Mouse (Mus musculus) CH12.LX (cell line): ENCODE measurements around the gene Gm26938. TPM values are rescaled to one million over a fixed set of nuclear protein-coding genes. Genes with fewer than 3 reads are reported as not detected.

Source experiments
- DNase-seq: peaks from one replicate; pipeline ENCODE4 v3.0.0-alpha.2; 2013; ENCODE audit errors: extremely low read depth
- H3K27ac ChIP-seq: 2 replicates; pipeline ENCODE4 v1.5.1; 2012; ENCODE audit warnings: low read depth, mild to moderate bottlenecking, control low read depth, moderate library complexity; ENCODE audit not compliant: insufficient read depth
- H3K27me3 ChIP-seq: replicated peaks from 2 replicates; pipeline ENCODE3; 2012; ENCODE audit warnings: inconsistent platforms
- H3K36me3 ChIP-seq, 2 experiments: replicated peaks in 1 of 2; 2 replicates each; pipeline versions ENCODE3 to v1.6.1; 2012; ENCODE audit warnings: inconsistent platforms in 1 of 2, low read length in 1 of 2, mild to moderate bottlenecking in 1 of 2, mixed read lengths in 1 of 2, moderate library complexity in 1 of 2; ENCODE audit not compliant: control insufficient read depth in 1 of 2, insufficient read depth in 1 of 2
- H3K4me1 ChIP-seq, 2 experiments: 2 replicates each; pipeline ENCODE4 v1.6.1; 2012; ENCODE audit warnings: inconsistent platforms in 1 of 2, moderate library complexity in 1 of 2; ENCODE audit not compliant: insufficient read depth in 2 of 2, control insufficient read depth in 1 of 2
- H3K4me2 ChIP-seq: 2 replicates; pipeline ENCODE4 v1.6.1; 2012; ENCODE audit warnings: low read depth, mild to moderate bottlenecking, control low read depth; ENCODE audit not compliant: poor library complexity, insufficient read depth, severe bottlenecking
- H3K4me3 ChIP-seq, 3 experiments: fragments of 150-350 bp in 1 of 3; sonication (generic) in 1 of 3; replicated peaks in 1 of 3; 2 replicates each; pipeline versions ENCODE3 to v1.5.1; 2011 to 2012; ENCODE audit warnings: low read depth in 2 of 3, low read length in 2 of 3, mild to moderate bottlenecking in 2 of 3, moderate library complexity in 2 of 3, control low read depth in 1 of 3, improper control_type of control experiment in 1 of 3, inconsistent platforms in 1 of 3, mixed read lengths in 1 of 3; ENCODE audit not compliant: poor library complexity in 1 of 3
- H3K79me2 ChIP-seq: replicated peaks from 2 replicates; pipeline ENCODE4 v1.6.1; 2012; ENCODE audit warnings: mild to moderate bottlenecking, moderate library complexity; ENCODE audit not compliant: control insufficient read depth, poor library complexity, insufficient read depth, severe bottlenecking; ENCODE audit errors: extremely low read depth
- H3K9ac ChIP-seq: 2 replicates; pipeline ENCODE4 v1.6.1; 2012; ENCODE audit warnings: low read depth, mild to moderate bottlenecking, control low read depth, moderate library complexity; ENCODE audit not compliant: insufficient read depth
- H3K9me3 ChIP-seq: replicated peaks from 2 replicates; pipeline ENCODE3; 2012; ENCODE audit warnings: low read length, inconsistent platforms, mixed read lengths
- CHD1 ChIP-seq: IDR thresholded peaks from 2 replicates; pipeline ENCODE4 v1.6.1; 2012; ENCODE audit warnings: low read depth, low read length, improper control_type of control experiment, inconsistent platforms
- E2F4 ChIP-seq: IDR thresholded peaks from 2 replicates; pipeline ENCODE4 v1.6.1; 2011; ENCODE audit warnings: low read depth, low read length, improper control_type of control experiment; ENCODE audit not compliant: insufficient replicate concordance
- IRF4 ChIP-seq: IDR thresholded peaks from 2 replicates; pipeline ENCODE4 v1.6.1; 2014; ENCODE audit warnings: low read depth, mild to moderate bottlenecking, inconsistent platforms, low read length, improper control_type of control experiment
- JUN ChIP-seq: IDR thresholded peaks from 2 replicates; pipeline ENCODE4 v1.6.1; 2011; ENCODE audit warnings: low read depth, mild to moderate bottlenecking, low read length, improper control_type of control experiment, moderate library complexity; ENCODE audit not compliant: insufficient read depth
- NRF1 ChIP-seq: IDR thresholded peaks from 2 replicates; pipeline ENCODE4 v1.6.1; 2014; ENCODE audit warnings: low read depth, mild to moderate bottlenecking, inconsistent platforms, low read length, improper control_type of control experiment, moderate library complexity
- PAX5 ChIP-seq: IDR thresholded peaks from 2 replicates; pipeline ENCODE4 v1.6.1; 2012; ENCODE audit warnings: low read length, inconsistent platforms, mixed read lengths
- POLR2A ChIP-seq: IDR thresholded peaks from 2 replicates; pipeline ENCODE4 v1.6.1; 2011; ENCODE audit warnings: low read depth, mild to moderate bottlenecking, improper control_type of control experiment, low read length
- POLR2AphosphoS2 ChIP-seq: IDR thresholded peaks from 2 replicates; pipeline ENCODE4 v1.6.1; 2011; ENCODE audit warnings: low read depth, low read length, improper control_type of control experiment
- RAD21 ChIP-seq: IDR thresholded peaks from 2 replicates; pipeline ENCODE4 v1.6.1; 2011; ENCODE audit warnings: low read depth, mild to moderate bottlenecking, low read length, improper control_type of control experiment, moderate library complexity
- SIN3A ChIP-seq: IDR thresholded peaks from 2 replicates; pipeline ENCODE4 v1.6.1; 2012; ENCODE audit warnings: low read length, improper control_type of control experiment, inconsistent platforms
- SMC3 ChIP-seq: IDR thresholded peaks from 2 replicates; pipeline ENCODE4 v1.6.1; 2011; ENCODE audit warnings: low read depth, low read length, improper control_type of control experiment
- TBP ChIP-seq: conservative IDR thresholded peaks from 2 replicates; pipeline ENCODE4 v1.6.1; 2011; ENCODE audit warnings: low read depth, low read length, improper control_type of control experiment
- UBTF ChIP-seq: IDR thresholded peaks from 2 replicates; pipeline ENCODE4 v1.6.1; 2012; ENCODE audit warnings: low read depth, mild to moderate bottlenecking, inconsistent platforms, low read length, improper control_type of control experiment, moderate library complexity
- USF2 ChIP-seq: conservative IDR thresholded peaks from 2 replicates; pipeline ENCODE4 v1.6.1; 2011; ENCODE audit warnings: low read depth, low read length, improper control_type of control experiment
- ZC3H11A ChIP-seq: IDR thresholded peaks from 2 replicates; pipeline ENCODE4 v1.6.1; 2012; ENCODE audit warnings: low read depth, mild to moderate bottlenecking, inconsistent platforms, low read length, improper control_type of control experiment
- ZKSCAN1 ChIP-seq: IDR thresholded peaks from 2 replicates; pipeline ENCODE4 v1.6.1; 2012; ENCODE audit warnings: low read depth, inconsistent platforms, low read length, improper control_type of control experiment, borderline replicate concordance
- ZNF384 ChIP-seq: IDR thresholded peaks from 2 replicates; pipeline ENCODE4 v1.6.1; 2012; ENCODE audit warnings: low read depth, low read length, improper control_type of control experiment, inconsistent platforms
- dilution Hi-C: fragments of 300-500 bp; cut with MboI; formaldehyde crosslinking; loops from 2 replicates; pipeline ENCODE4 v1.14.3; 2020; ENCODE audit warnings: low sequenced_read_pairs; ENCODE audit not compliant: extremely low pct_unique_long_range_greater_than_20kb, extremely low pct_ligation_motif_present
- in situ Hi-C: fragments of 300-500 bp; cut with MboI; formaldehyde crosslinking; loops from 3 replicates; pipeline ENCODE4 v1.14.3; 2019; ENCODE audit warnings: low sequenced_read_pairs, low pct_ligation_motif_present, low pct_unique_long_range_greater_than_20kb, mixed read lengths
- polyA plus RNA-seq: library from polyadenylated mRNA; unstranded; fragments of >175 nt; gene quantifications from 2 replicates; pipeline ENCODE4 v1.2.1, GENCODE M21; 2012; ENCODE audit warnings: low read depth; ENCODE audit not compliant: insufficient read length
- total RNA-seq, 2 experiments: library from RNA; depleted of rRNA; stranded (reverse); fragments of 300-350 nt in 1 of 2; fragments of >200 nt in 1 of 2; gene quantifications; 2 replicates each; pipeline ENCODE4 v1.2.3; 2012 to 2014

Gene Gm26938
- total and polyA plus RNA-seq, 3 experiments = not detected

GRCm38 (mm10) chr5:139799801-139800590 is 26.2 kb downstream of the Gm26938 start:
- no peak for DNase-seq
- no peaks in the 10 kb centered on the region for H3K27me3 ChIP-seq
- peaks cover 2 to 13% of the 10 kb centered on the region in 2 experiments for H3K4me1 ChIP-seq
- in situ Hi-C loops (no loop called here), dilution Hi-C loops (no loop called here)
- H3K27ac ChIP-seq = no peak overlapping the region
- no peak overlapping the region for H3K4me2 ChIP-seq
- peaks cover 32 to 77% of the 10 kb centered on the region in 2 experiments for H3K36me3 ChIP-seq
- no peak for TF ChIP-seq ZC3H11A
- no peak for TF ChIP-seq CHD1
- no peak for TF ChIP-seq SIN3A
- no peak for TF ChIP-seq IRF4
- no peak for TF ChIP-seq USF2
- no peak for TF ChIP-seq NRF1
- TF ChIP-seq POLR2A = no peak
- TF ChIP-seq JUN = no peak
- no peak for TF ChIP-seq ZNF384
- no peak for TF ChIP-seq POLR2AphosphoS2
- no peak overlapping the region for H3K9ac ChIP-seq
- H3K4me3 ChIP-seq = no peak overlapping the region
- peaks cover 22% of the 10 kb centered on the region for H3K79me2 ChIP-seq
- no peaks in the 10 kb centered on the region for H3K9me3 ChIP-seq

GRCm38 (mm10) chr5:139799041-139799440 is 27.2 kb downstream of the Gm26938 start:
- Histone ChIP-seq H3K9ac (no peak overlapping the region), H3K27me3 (no peaks in the 10 kb centered on the region), H3K4me2 (no peak overlapping the region), H3K79me2 (peaks cover 29% of the 10 kb centered on the region), H3K4me3 (no peak overlapping the region), H3K36me3 (peaks cover 32 to 85% of the 10 kb centered on the region in 2 experiments), H3K4me1 (peaks cover 10 to 23% of the 10 kb centered on the region in 2 experiments), H3K9me3 (no peaks in the 10 kb centered on the region), H3K27ac (no peak overlapping the region)
- no peak for TF ChIP-seq TBP
- TF ChIP-seq POLR2A = no peak
- TF ChIP-seq E2F4 = no peak
- TF ChIP-seq RAD21 = no peak
- no peak for TF ChIP-seq ZC3H11A
- TF ChIP-seq SMC3 = no peak
- no peak for TF ChIP-seq UBTF
- TF ChIP-seq PAX5 = no peak
- TF ChIP-seq IRF4 = no peak
- no peak for TF ChIP-seq ZKSCAN1
- DNase-seq = no peak
- in situ Hi-C loops = no loop called here
- dilution Hi-C loops = no loop called here
